Mouse (Mus musculus): ENCODE results near the gene Vps11. TPM values are rescaled to one million over a fixed set of nuclear protein-coding genes. Genes with fewer than 3 reads are reported as not detected.
"Not testable (repeated sequence)": the region's sequence is repeated elsewhere in the genome, so short reads cannot be mapped to it uniquely, and the experiment has no call there.

Gene Vps11
- polyA plus RNA-seq, 2 experiments, result 9.7 to 11.5 TPM

- WGBS (ENCODE audit: insufficient replicate concordance), result 38% methylated on average over 5 of the region's 5 CpGs
- H3K4me2 ChIP-seq (ENCODE audit: low read depth), result peak overlapping the region; percentile 72
- peaks cover 15 to 24% of the 10 kb centered on the region in 2 experiments for H3K4me1 ChIP-seq (replicated peaks; ENCODE audit: control insufficient read depth in 2 of 2, insufficient read depth in 2 of 2, low read length in 1 of 2)
- peak overlapping the region; percentile 86 for H3K27ac ChIP-seq
- peak overlapping the region; percentile 78 to 92 for H3K4me3 ChIP-seq (ENCODE audit: insufficient read depth in 1 of 2, low read depth in 2 of 2, low read length in 2 of 2)
- no peak for ATAC-seq (ENCODE audit: insufficient read depth)
- peak overlapping the region; percentile 83 for H3K9ac ChIP-seq (replicated peaks)
- no peaks in the 10 kb centered on the region for H3K9me3 ChIP-seq (ENCODE audit: control insufficient read depth, low read length)
- H3K36me3 ChIP-seq (replicated peaks; ENCODE audit: control insufficient read depth, insufficient read depth, low read depth), result peaks cover 24% of the 10 kb centered on the region
- TF ChIP-seq EP300 (IDR thresholded peaks at IDR 0.05; ENCODE audit: low read depth) (no peak), CTCF (IDR thresholded peaks at IDR 0.05; ENCODE audit: low read depth) (no peak)
- H3K27me3 ChIP-seq (ENCODE audit: control insufficient read depth, insufficient read depth, low read length), result no peaks in the 10 kb centered on the region
- DNase-seq (ENCODE audit: low read depth in 3 of 3, low spot score in 3 of 3), result no peak
Measured at GRCm38 (mm10) chr9:44378153-44378730, 16.8 kb upstream of the Vps11 start.

GRCm38 (mm10) chr9:44377335-44377734 lies 15.9 kb upstream of the Vps11 start:
- H3K36me3 ChIP-seq (replicated peaks; ENCODE audit: control insufficient read depth, insufficient read depth, low read depth), result peaks cover 15% of the 10 kb centered on the region
- H3K9ac ChIP-seq (replicated peaks); H3K4me3 ChIP-seq (ENCODE audit: insufficient read depth in 1 of 2, low read depth in 2 of 2, low read length in 2 of 2); H3K27ac ChIP-seq; DNase-seq (ENCODE audit: low read depth in 3 of 3, low spot score in 3 of 3); H3K27me3 ChIP-seq (ENCODE audit: control insufficient read depth, insufficient read depth, low read length); ATAC-seq (ENCODE audit: insufficient read depth); H3K9me3 ChIP-seq (ENCODE audit: control insufficient read depth, low read length): not testable (repeated sequence)
- 55% methylated on average over 2 of the region's 2 CpGs for WGBS (ENCODE audit: insufficient replicate concordance)
- H3K4me1 ChIP-seq (replicated peaks; ENCODE audit: control insufficient read depth in 2 of 2, insufficient read depth in 2 of 2, low read length in 1 of 2), result peaks cover 15 to 24% of the 10 kb centered on the region in 2 experiments
- peak overlapping the region; percentile 72; the same call in 1 of the 2 replicates for H3K4me2 ChIP-seq (ENCODE audit: low read depth)

GRCm38 (mm10) chr9:44376141-44376540 lies 14.7 kb upstream of the Vps11 start:
- H3K4me1 ChIP-seq (replicated peaks; ENCODE audit: control insufficient read depth in 2 of 2, insufficient read depth in 2 of 2, low read length in 1 of 2), result peaks cover 15 to 24% of the 10 kb centered on the region in 2 experiments
- TF ChIP-seq CTCF (IDR thresholded peaks at IDR 0.05; ENCODE audit: low read depth) (no peak), EP300 (IDR thresholded peaks at IDR 0.05; ENCODE audit: low read depth) (no peak)
- DNase-seq (ENCODE audit: low read depth in 3 of 3, low spot score in 3 of 3) (no peak), ATAC-seq (ENCODE audit: insufficient read depth) (no peak)
- H3K9me3 ChIP-seq (ENCODE audit: control insufficient read depth, low read length), result no peaks in the 10 kb centered on the region
- H3K9ac ChIP-seq (replicated peaks), result no peak overlapping the region
- WGBS (ENCODE audit: insufficient replicate concordance), result 77% methylated on average over 6 of the region's 6 CpGs
- H3K4me3 ChIP-seq (ENCODE audit: insufficient read depth in 1 of 2, low read depth in 2 of 2, low read length in 2 of 2), result no peak overlapping the region
- H3K27me3 ChIP-seq (ENCODE audit: control insufficient read depth, insufficient read depth, low read length), result no peaks in the 10 kb centered on the region
- no peak overlapping the region for H3K27ac ChIP-seq
- H3K4me2 ChIP-seq (ENCODE audit: low read depth), result no peak overlapping the region
- peaks cover 5% of the 10 kb centered on the region for H3K36me3 ChIP-seq (replicated peaks; ENCODE audit: control insufficient read depth, insufficient read depth, low read depth)

- Histone ChIP-seq H3K4me3 (ENCODE audit: insufficient read depth in 1 of 2, low read depth in 2 of 2, low read length in 2 of 2) (no peak overlapping the region), H3K36me3 (replicated peaks; ENCODE audit: control insufficient read depth, insufficient read depth, low read depth) (no peaks in the 10 kb centered on the region), H3K27me3 (ENCODE audit: control insufficient read depth, insufficient read depth, low read length) (no peaks in the 10 kb centered on the region), H3K4me2 (ENCODE audit: low read depth) (no peak overlapping the region), H3K27ac (no peak overlapping the region; the same call in 1 of the 2 replicates), H3K4me1 (replicated peaks; ENCODE audit: control insufficient read depth in 2 of 2, insufficient read depth in 2 of 2, low read length in 1 of 2) (peaks cover 5 to 12% of the 10 kb centered on the region in 2 experiments), H3K9ac (replicated peaks) (no peak overlapping the region; the same call in 1 of the 2 replicates), H3K9me3 (ENCODE audit: control insufficient read depth, low read length) (no peaks in the 10 kb centered on the region)
- TF ChIP-seq CTCF (IDR thresholded peaks at IDR 0.05; ENCODE audit: low read depth) (no peak), EP300 (IDR thresholded peaks at IDR 0.05; ENCODE audit: low read depth) (no peak)
- DNase-seq (ENCODE audit: low read depth in 3 of 3, low spot score in 3 of 3) (no peak), ATAC-seq (ENCODE audit: insufficient read depth) (no peak)
Measured at GRCm38 (mm10) chr9:44373386-44373785, 11.9 kb upstream of the Vps11 start.

GRCm38 (mm10) chr9:44364480-44364879 lies 3.0 kb upstream of the Vps11 start:
- H3K9ac ChIP-seq (replicated peaks), result no peak overlapping the region
- no peak overlapping the region for H3K4me3 ChIP-seq (ENCODE audit: insufficient read depth in 1 of 2, low read depth in 2 of 2, low read length in 2 of 2)
- peaks cover 6 to 7% of the 10 kb centered on the region in 2 experiments; a peak in 3 of 4 replicates for H3K4me1 ChIP-seq (replicated peaks; ENCODE audit: control insufficient read depth in 2 of 2, insufficient read depth in 2 of 2, low read length in 1 of 2)
- ATAC-seq (ENCODE audit: insufficient read depth), result no peak
- H3K27ac ChIP-seq, result no peak overlapping the region
- no peaks in the 10 kb centered on the region for H3K9me3 ChIP-seq (ENCODE audit: control insufficient read depth, low read length)
- 59% methylated on average over 3 of the region's 3 CpGs for WGBS (ENCODE audit: insufficient replicate concordance)
- H3K4me2 ChIP-seq (ENCODE audit: low read depth), result no peak overlapping the region
- H3K36me3 ChIP-seq (replicated peaks; ENCODE audit: control insufficient read depth, insufficient read depth, low read depth), result 0 out of 2 replicates have a peak, but pooled peaks cover 1% of the 10 kb centered on the region
- TF ChIP-seq CTCF (IDR thresholded peaks at IDR 0.05; ENCODE audit: low read depth) (peak; percentile 75), EP300 (IDR thresholded peaks at IDR 0.05; ENCODE audit: low read depth) (no peak)
- no peak for DNase-seq (ENCODE audit: low read depth in 3 of 3, low spot score in 3 of 3)
- no peaks in the 10 kb centered on the region for H3K27me3 ChIP-seq (ENCODE audit: control insufficient read depth, insufficient read depth, low read length)

GRCm38 (mm10) chr9:44361931-44362330 lies 461 bp upstream of the Vps11 start:
- not testable (repeated sequence) for DNase-seq (ENCODE audit: low read depth in 3 of 3, low spot score in 3 of 3); H3K9me3 ChIP-seq (ENCODE audit: control insufficient read depth, low read length); H3K4me1 ChIP-seq (replicated peaks; ENCODE audit: control insufficient read depth in 2 of 2, insufficient read depth in 2 of 2, low read length in 1 of 2); H3K27me3 ChIP-seq (ENCODE audit: control insufficient read depth, insufficient read depth, low read length)
- Histone ChIP-seq H3K4me2 (ENCODE audit: low read depth) (peak overlapping the region; percentile 86), H3K4me3 (ENCODE audit: insufficient read depth in 1 of 2, low read depth in 2 of 2, low read length in 2 of 2) (peak overlapping the region; percentile 91 to 93; a peak in 3 of 4 replicates), H3K9ac (replicated peaks) (peak overlapping the region; percentile 56), H3K27ac (peak overlapping the region; percentile 77), H3K36me3 (replicated peaks; ENCODE audit: control insufficient read depth, insufficient read depth, low read depth) (peaks cover 21% of the 10 kb centered on the region)
- peak; percentile 44; the same call in 1 of the 2 replicates for ATAC-seq (ENCODE audit: insufficient read depth)
- WGBS (ENCODE audit: insufficient replicate concordance), result 36% methylated on average over 4 of the region's 4 CpGs
